Mouse (Mus musculus): Measurements from ENCODE around the gene Vamp2. TPM values are rescaled to one million over a fixed set of nuclear protein-coding genes. Genes with fewer than 3 reads are reported as not detected.

The Vamp2 gene
- polyA plus RNA-seq, 1 experiment from 2014 or later = 81.5 TPM

DNA sequence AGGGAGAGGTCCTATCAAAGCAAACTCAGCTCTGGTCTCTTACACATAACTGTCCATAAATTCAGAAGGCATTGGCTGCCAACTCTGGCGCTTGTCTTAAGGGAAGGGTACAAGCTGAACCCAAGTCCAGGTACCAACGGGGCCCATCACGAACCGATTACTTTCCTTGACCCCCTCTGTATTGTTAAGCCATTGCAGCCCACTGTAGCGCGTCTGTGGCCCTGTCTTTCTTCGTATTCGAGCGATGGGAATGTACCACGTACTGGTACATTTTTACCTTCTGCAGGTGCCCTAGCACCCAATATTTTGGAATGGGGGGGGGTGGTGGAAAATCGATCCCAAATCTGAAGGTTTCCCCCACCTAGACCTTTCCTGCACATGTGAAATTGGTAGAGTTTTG, 16.1 kb upstream of the Vamp2 start:
- Histone ChIP-seq H3K9me3 (ENCODE audit: low read length) (no peaks in the 10 kb centered on the region), H3K27ac (ENCODE audit: low read length) (peak overlapping the region; percentile 94), H3K36me3 (ENCODE audit: insufficient read depth, low read length) (no peaks in the 10 kb centered on the region), H3K4me2 (replicated peaks; ENCODE audit: low read depth, low read length) (peak overlapping the region; percentile 55), H3K4me1 (ENCODE audit: insufficient read depth, low read length) (peaks cover 18% of the 10 kb centered on the region), H3K27me3 (ENCODE audit: insufficient read depth, low read length) (no peaks in the 10 kb centered on the region), H3K9ac (replicated peaks; ENCODE audit: low read length) (peak overlapping the region; percentile 69), H3K4me3 (ENCODE audit: low read length) (peak overlapping the region; percentile 41)
- no peak for ATAC-seq (ENCODE audit: low FRiP score, low TSS enrichment)
- 87% methylated on average over 11 of the region's 11 CpGs for whole genome bisulfite sequencing

DNA sequence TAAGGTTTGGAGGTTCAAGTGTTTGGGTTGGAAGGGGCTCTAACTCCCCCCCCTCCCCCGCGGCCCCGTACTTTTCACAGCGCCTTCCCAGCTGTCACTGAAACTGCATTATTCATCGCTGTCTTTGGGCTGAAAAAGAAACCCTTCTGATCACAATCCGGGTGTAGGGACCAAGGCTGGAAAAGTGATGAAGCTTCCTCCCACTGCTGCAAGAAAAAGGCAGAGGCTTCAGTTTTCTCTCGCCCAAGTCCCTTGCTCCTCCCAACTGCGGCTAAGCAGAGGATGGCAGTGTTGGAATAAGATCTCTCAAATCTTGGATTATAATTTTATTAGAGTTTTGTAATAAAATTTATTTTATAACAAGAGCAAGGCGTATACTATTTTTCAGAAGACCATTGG, 15.6 kb upstream of the Vamp2 start:
- H3K4me3 ChIP-seq (ENCODE audit: low read length) = peak overlapping the region; percentile 41
- no peaks in the 10 kb centered on the region for H3K36me3 ChIP-seq (ENCODE audit: insufficient read depth, low read length)
- H3K4me2 ChIP-seq (replicated peaks; ENCODE audit: low read depth, low read length) = peak overlapping the region; percentile 55
- no peaks in the 10 kb centered on the region for H3K9me3 ChIP-seq (ENCODE audit: low read length)
- peak overlapping the region; percentile 94 for H3K27ac ChIP-seq (ENCODE audit: low read length)
- peaks cover 16% of the 10 kb centered on the region for H3K4me1 ChIP-seq (ENCODE audit: insufficient read depth, low read length)
- WGBS = 10% methylated on average over 9 of the region's 9 CpGs
- H3K27me3 ChIP-seq (ENCODE audit: insufficient read depth, low read length) = no peaks in the 10 kb centered on the region
- no peak for ATAC-seq (ENCODE audit: low FRiP score, low TSS enrichment)
- H3K9ac ChIP-seq (replicated peaks; ENCODE audit: low read length) = peak overlapping the region; percentile 69

DNA sequence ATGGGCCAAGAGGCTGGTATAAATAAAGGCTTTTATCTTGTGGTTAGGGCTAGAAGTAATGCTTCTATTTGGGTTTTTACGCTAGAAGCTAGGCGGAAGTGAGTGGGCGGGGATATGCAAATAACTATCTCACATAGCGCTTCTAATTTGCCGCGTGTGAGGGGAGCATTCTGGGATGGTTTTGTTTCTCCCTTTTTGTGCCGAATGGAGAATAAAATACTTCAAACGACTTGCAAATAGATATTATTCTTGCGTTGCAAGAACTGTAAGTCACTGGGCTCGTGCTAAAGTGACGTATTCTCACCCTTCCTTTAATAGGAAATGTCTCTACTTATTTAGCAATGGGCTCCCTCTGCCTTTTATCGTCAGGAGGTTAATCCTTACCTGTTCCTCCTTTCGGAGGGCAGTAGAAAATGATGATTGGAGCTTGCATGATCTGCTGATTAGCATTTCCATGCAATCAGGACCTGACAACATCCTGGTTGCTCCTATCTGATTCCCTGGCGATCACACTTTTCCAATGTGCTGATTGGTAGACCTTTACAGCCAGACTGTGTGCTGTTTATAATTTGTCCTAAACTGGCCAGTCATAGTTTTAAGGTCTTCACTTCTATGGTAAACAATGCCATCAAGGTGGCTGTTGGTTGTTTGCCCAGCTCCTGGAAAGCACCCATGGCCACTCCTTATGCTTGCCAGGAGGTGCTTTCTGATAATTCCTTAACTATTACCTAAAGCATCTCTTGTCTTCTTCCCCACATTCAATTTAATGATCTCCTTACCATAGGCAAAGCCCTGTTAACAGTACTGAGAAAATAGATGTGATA, 15.0 kb upstream of the Vamp2 start:
- WGBS = 0% methylated on average over 14 of the region's 14 CpGs
- Histone ChIP-seq H3K9ac (replicated peaks; ENCODE audit: low read length) (peak overlapping the region; percentile 69), H3K4me2 (replicated peaks; ENCODE audit: low read depth, low read length) (peak overlapping the region; percentile 55), H3K4me3 (ENCODE audit: low read length) (peak overlapping the region; percentile 41), H3K27me3 (ENCODE audit: insufficient read depth, low read length) (no peaks in the 10 kb centered on the region), H3K27ac (ENCODE audit: low read length) (peak overlapping the region; percentile 94), H3K9me3 (ENCODE audit: low read length) (no peaks in the 10 kb centered on the region), H3K36me3 (ENCODE audit: insufficient read depth, low read length) (no peaks in the 10 kb centered on the region), H3K4me1 (ENCODE audit: insufficient read depth, low read length) (peaks cover 18% of the 10 kb centered on the region)
- ATAC-seq (ENCODE audit: low FRiP score, low TSS enrichment) = peak; percentile 62; the same call in 1 of the 2 replicates

DNA sequence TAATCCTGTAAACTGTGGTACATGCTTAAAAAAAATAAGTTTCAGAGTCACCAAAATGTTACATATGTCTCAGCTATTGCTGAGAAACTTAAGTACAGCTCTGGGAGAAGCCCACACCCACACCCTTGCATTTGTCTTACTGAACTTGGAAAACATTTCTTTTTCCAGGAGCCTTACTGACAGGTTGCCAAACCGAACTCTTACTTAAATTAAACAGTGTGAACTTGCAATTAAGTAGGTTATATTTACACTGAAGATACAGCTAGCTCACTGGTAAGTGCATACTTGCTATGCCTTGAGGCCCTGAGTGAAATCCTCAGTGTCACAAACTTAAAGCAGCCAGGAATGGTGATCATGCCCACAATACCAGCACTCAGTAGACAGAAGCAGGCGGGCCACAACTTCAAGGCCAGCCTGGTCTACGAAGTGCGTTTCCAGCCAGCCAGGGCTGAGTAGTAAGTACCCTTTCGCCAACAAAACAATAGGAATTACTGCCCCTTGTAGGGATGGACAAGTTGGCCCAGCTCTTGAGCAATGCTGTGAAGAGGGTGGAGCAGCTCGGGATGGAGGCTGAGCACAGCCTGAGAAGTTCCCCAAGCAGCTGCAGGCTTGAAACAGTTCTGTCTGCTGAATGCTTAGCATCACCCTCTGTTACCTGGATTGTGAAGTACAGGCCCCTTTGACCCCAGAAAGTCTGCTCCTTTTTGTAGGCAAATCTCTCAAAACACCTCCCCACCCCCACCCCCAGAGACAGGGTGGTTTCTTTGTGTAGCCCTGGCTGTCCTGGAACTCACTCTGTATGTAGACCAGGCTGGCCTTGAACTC, 14.1 kb upstream of the Vamp2 start:
- H3K9ac ChIP-seq (replicated peaks; ENCODE audit: low read length) = 0 out of 2 replicates have a peak overlapping the region, but pooled peaks have one; percentile 2
- no peaks in the 10 kb centered on the region for H3K27me3 ChIP-seq (ENCODE audit: insufficient read depth, low read length)
- H3K27ac ChIP-seq (ENCODE audit: low read length) = peak overlapping the region; percentile 94
- ATAC-seq (ENCODE audit: low FRiP score, low TSS enrichment) = no peak
- no peaks in the 10 kb centered on the region for H3K36me3 ChIP-seq (ENCODE audit: insufficient read depth, low read length)
- H3K4me3 ChIP-seq (ENCODE audit: low read length) = no peak overlapping the region
- no peaks in the 10 kb centered on the region for H3K9me3 ChIP-seq (ENCODE audit: low read length)
- WGBS = 37% methylated on average over 6 of the region's 6 CpGs
- H3K4me2 ChIP-seq (replicated peaks; ENCODE audit: low read depth, low read length) = no peak overlapping the region
- peaks cover 24% of the 10 kb centered on the region for H3K4me1 ChIP-seq (ENCODE audit: insufficient read depth, low read length)

DNA sequence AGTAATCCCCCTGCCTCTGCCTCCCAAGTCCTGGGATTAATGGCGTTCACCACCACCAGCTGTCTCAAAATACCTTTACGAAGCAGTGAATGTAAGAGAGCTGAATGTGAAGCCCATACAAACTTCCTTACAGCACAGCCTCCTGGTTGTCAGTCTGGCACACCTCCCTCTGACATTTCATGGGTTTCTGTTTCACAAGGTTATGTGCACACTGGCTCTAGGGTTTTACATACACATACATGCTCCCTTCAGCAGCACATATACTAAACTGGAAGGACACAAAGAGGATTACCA, 13.6 kb upstream of the Vamp2 start:
- Histone ChIP-seq H3K36me3 (ENCODE audit: insufficient read depth, low read length) (no peaks in the 10 kb centered on the region), H3K9me3 (ENCODE audit: low read length) (no peaks in the 10 kb centered on the region), H3K4me1 (ENCODE audit: insufficient read depth, low read length) (peaks cover 23% of the 10 kb centered on the region), H3K27ac (ENCODE audit: low read length) (peak overlapping the region; percentile 94; the same call in 1 of the 2 replicates), H3K4me2 (replicated peaks; ENCODE audit: low read depth, low read length) (no peak overlapping the region), H3K9ac (replicated peaks; ENCODE audit: low read length) (no peak overlapping the region), H3K4me3 (ENCODE audit: low read length) (no peak overlapping the region), H3K27me3 (ENCODE audit: insufficient read depth, low read length) (no peaks in the 10 kb centered on the region)
- ATAC-seq (ENCODE audit: low FRiP score, low TSS enrichment) = no peak
- WGBS = 43% methylated on average over 2 of the region's 2 CpGs

DNA sequence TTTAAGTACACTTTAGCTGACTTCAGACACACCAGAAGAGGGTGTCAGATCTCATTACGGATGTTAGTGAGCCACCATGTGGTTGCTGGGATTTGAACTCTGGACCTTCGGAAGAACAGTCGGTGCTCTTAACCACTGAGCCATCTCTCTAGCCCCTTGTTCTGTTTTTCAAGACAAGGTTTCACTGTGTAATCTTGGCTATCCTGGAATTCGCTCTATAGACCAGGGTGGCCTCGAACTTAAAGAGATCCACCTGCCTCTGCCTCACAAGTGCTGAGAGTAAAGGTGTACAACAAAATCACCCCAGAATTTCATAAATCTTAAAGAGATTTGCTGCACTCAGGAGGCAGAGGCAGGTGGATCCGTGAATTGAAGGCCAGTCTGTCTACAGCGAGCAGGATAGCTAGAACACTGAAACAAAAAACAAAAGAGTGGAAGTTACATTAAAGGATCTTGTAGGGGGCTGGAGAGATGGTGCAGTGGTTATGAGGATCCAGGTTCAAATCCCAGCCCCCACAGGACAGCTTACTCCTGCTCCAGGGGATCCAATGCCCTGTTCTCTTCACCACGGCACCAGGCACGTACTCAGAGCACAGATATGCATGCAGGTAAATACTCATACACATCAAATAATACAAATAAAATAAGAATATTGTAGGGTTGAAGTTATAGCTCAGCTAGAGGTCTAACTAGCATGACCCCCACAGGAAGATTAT, 12.4 kb upstream of the Vamp2 start:
- ATAC-seq (ENCODE audit: low FRiP score, low TSS enrichment) = no peak
- Histone ChIP-seq H3K9ac (replicated peaks; ENCODE audit: low read length) (no peak overlapping the region), H3K27ac (ENCODE audit: low read length) (no peak overlapping the region), H3K27me3 (ENCODE audit: insufficient read depth, low read length) (no peaks in the 10 kb centered on the region), H3K4me2 (replicated peaks; ENCODE audit: low read depth, low read length) (no peak overlapping the region), H3K4me3 (ENCODE audit: low read length) (no peak overlapping the region), H3K4me1 (ENCODE audit: insufficient read depth, low read length) (peaks cover 20% of the 10 kb centered on the region), H3K36me3 (ENCODE audit: insufficient read depth, low read length) (no peaks in the 10 kb centered on the region), H3K9me3 (ENCODE audit: low read length) (no peaks in the 10 kb centered on the region)
- 61% methylated on average over 8 of the region's 9 CpGs for WGBS

DNA sequence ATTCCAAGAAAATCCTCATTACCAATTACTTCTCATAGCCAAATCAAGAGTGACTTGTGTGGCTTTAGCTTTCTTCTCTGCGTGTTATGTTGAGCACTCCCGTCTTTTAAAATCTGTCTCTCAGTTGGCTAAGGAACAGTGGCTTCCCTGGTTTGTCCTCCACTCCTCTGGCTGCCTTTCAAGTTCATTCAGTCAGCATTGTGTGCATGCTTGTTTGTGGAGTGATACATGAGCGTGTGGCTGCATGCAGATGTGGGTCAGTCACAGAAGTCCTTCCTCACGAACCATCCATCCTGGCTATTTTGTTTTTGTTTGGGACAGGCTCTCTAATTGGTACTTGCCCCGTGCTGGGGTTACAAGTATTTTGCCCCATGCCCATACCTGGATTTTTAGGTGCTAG, 11.7 kb upstream of the Vamp2 start:
- WGBS = 64% methylated on average over 5 of the region's 5 CpGs
- Histone ChIP-seq H3K9ac (replicated peaks; ENCODE audit: low read length) (no peak overlapping the region), H3K27ac (ENCODE audit: low read length) (no peak overlapping the region), H3K4me1 (ENCODE audit: insufficient read depth, low read length) (peaks cover 14% of the 10 kb centered on the region), H3K4me3 (ENCODE audit: low read length) (no peak overlapping the region), H3K9me3 (ENCODE audit: low read length) (no peaks in the 10 kb centered on the region), H3K4me2 (replicated peaks; ENCODE audit: low read depth, low read length) (no peak overlapping the region), H3K36me3 (ENCODE audit: insufficient read depth, low read length) (no peaks in the 10 kb centered on the region), H3K27me3 (ENCODE audit: insufficient read depth, low read length) (no peaks in the 10 kb centered on the region)
- ATAC-seq (ENCODE audit: low FRiP score, low TSS enrichment) = no peak

DNA sequence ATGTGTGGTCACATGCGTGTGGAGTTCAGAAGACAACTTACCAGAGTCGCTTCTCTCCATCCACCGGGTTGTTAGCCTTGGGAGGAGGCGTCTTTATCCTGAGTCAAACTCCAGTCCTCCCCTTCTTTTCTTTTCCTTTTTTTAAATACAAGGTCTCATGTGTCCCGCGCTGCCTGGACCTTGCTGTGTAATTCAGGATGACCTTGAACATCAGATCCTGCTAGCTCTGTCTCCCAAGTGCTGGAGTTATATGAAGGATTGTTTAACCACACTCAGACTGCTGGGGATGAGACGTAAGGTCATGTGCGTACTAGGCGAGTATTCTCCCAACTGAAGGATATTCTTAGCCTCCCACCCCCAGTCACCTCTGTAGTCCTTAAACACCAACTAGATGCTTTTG, 11.0 kb upstream of the Vamp2 start:
- ATAC-seq (ENCODE audit: low FRiP score, low TSS enrichment) = no peak
- WGBS = 78% methylated on average over 9 of the region's 9 CpGs

DNA sequence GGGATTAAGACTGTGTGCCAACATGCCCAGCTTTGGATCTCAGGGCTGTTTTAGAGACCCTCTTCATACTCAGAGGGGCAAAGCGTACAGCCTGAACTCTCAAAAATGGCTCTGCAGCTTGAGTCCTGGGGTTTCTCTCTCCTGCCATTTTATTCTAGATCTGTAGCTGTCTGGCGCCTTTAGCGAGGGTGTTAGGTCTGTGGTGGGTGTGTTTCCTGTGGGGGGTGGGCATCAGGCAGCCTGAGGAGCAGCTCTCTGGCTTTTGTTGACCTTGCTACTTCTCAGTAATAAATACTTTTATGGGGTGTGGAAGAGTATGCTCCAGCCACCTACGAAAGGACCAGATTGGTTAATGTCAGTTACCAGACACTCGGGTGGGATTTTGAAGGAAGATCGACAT, 10.2 kb upstream of the Vamp2 start:
- no peak overlapping the region for H3K9ac ChIP-seq (replicated peaks; ENCODE audit: low read length)
- H3K27me3 ChIP-seq (ENCODE audit: insufficient read depth, low read length) = no peaks in the 10 kb centered on the region
- H3K27ac ChIP-seq (ENCODE audit: low read length) = no peak overlapping the region
- H3K9me3 ChIP-seq (ENCODE audit: low read length) = no peaks in the 10 kb centered on the region
- H3K4me1 ChIP-seq (ENCODE audit: insufficient read depth, low read length) = peaks cover 8% of the 10 kb centered on the region
- WGBS = 54% methylated on average over 6 of the region's 6 CpGs
- ATAC-seq (ENCODE audit: low FRiP score, low TSS enrichment) = no peak
- no peaks in the 10 kb centered on the region for H3K36me3 ChIP-seq (ENCODE audit: insufficient read depth, low read length)
- H3K4me3 ChIP-seq (ENCODE audit: low read length) = no peak overlapping the region
- no peak overlapping the region for H3K4me2 ChIP-seq (replicated peaks; ENCODE audit: low read depth, low read length)

More for the DNA sequence above, 11.0 kb upstream of the Vamp2 start:
- no peak overlapping the region for H3K27ac ChIP-seq (ENCODE audit: low read length)
- no peaks in the 10 kb centered on the region for H3K27me3 ChIP-seq (ENCODE audit: insufficient read depth, low read length)
- no peak overlapping the region for H3K9ac ChIP-seq (replicated peaks; ENCODE audit: low read length)
- H3K4me1 ChIP-seq (ENCODE audit: insufficient read depth, low read length) = peaks cover 12% of the 10 kb centered on the region
- H3K4me2 ChIP-seq (replicated peaks; ENCODE audit: low read depth, low read length) = no peak overlapping the region
- H3K36me3 ChIP-seq (ENCODE audit: insufficient read depth, low read length) = no peaks in the 10 kb centered on the region
- H3K4me3 ChIP-seq (ENCODE audit: low read length) = no peak overlapping the region
- H3K9me3 ChIP-seq (ENCODE audit: low read length) = no peaks in the 10 kb centered on the region

Data from kidney, embryonic 16.5 days (tissue).